Mouse (Mus musculus) intestine, embryonic 15.5 days (tissue): ENCODE measurements at regions not wholly inside any gene's neighbourhood (a gene's known extent, or its start where the extent isn't known, plus 50 kb on each side); places are given as distances from the start of the nearest gene placed in this dataset.

Experiments
- ATAC-seq: fragments of 200-750 bp; cut with Nextera tagmentation; 2 replicates; pipeline ENCODE4 v1.8.0; 2017; ENCODE audit warnings: moderate TSS enrichment, moderate library complexity
- H3K27ac ChIP-seq: fragments of 300-500 bp; sonication (generic); 2 replicates; pipeline ENCODE4 v1.5.1; 2015; ENCODE audit warnings: mild to moderate bottlenecking, inconsistent platforms
- H3K27me3 ChIP-seq: fragments of 300-500 bp; sonication (generic); replicated peaks from 2 replicates; pipeline ENCODE4 v1.6.1; 2015; ENCODE audit warnings: inconsistent platforms
- H3K36me3 ChIP-seq: fragments of 300-500 bp; sonication (generic); 2 replicates; pipeline ENCODE4 v1.6.1; 2015; ENCODE audit warnings: inconsistent platforms
- H3K4me1 ChIP-seq: fragments of 300-500 bp; sonication (generic); replicated peaks from 2 replicates; pipeline ENCODE4 v1.6.1; 2015; ENCODE audit warnings: inconsistent platforms
- H3K4me2 ChIP-seq: fragments of 300-500 bp; sonication (generic); replicated peaks from 2 replicates; pipeline ENCODE4 v1.6.1; 2015; ENCODE audit warnings: mild to moderate bottlenecking, inconsistent platforms
- H3K4me3 ChIP-seq: fragments of 300-500 bp; sonication (generic); replicated peaks from 2 replicates; pipeline ENCODE4 v1.5.1; 2015; ENCODE audit warnings: inconsistent platforms
- H3K9ac ChIP-seq: fragments of 300-500 bp; sonication (generic); 2 replicates; pipeline ENCODE4 v1.6.1; 2015; ENCODE audit warnings: inconsistent platforms
- H3K9me3 ChIP-seq: fragments of 300-500 bp; sonication (generic); 2 replicates; pipeline ENCODE4 v1.6.1; 2016; ENCODE audit warnings: inconsistent platforms
- WGBS: fragments of 180-500 bp; shearing (Covaris S2); methylation state at CpG from one replicate; pipeline ENCODE4 v1.1.7; 2015; 5-methylcytosine and 5-hydroxymethylcytosine counted together

- WGBS, result 71% methylated on average over 6 of the region's 6 CpGs
- no peak for ATAC-seq
- Histone ChIP-seq H3K4me3 (no peak overlapping the region), H3K27me3 (no peaks in the 10 kb centered on the region), H3K27ac (no peak overlapping the region), H3K4me2 (no peak overlapping the region), H3K36me3 (no peaks in the 10 kb centered on the region), H3K4me1 (no peaks in the 10 kb centered on the region), H3K9me3 (no peaks in the 10 kb centered on the region), H3K9ac (no peak overlapping the region)
These were observed 92.0 kb downstream of the Cdc5l start for GRCm38 (mm10) chr17:45341573-45341972.

GRCm38 (mm10) chr17:45340851-45341250, 92.7 kb downstream of the Cdc5l start:
- Histone ChIP-seq H3K27ac (no peak overlapping the region), H3K9ac (no peak overlapping the region), H3K4me2 (no peak overlapping the region), H3K9me3 (no peaks in the 10 kb centered on the region), H3K27me3 (no peaks in the 10 kb centered on the region), H3K36me3 (no peaks in the 10 kb centered on the region), H3K4me1 (no peaks in the 10 kb centered on the region), H3K4me3 (no peak overlapping the region)
- ATAC-seq, result peak; percentile 93
- 61% methylated on average over 4 of the region's 4 CpGs for WGBS

- Histone ChIP-seq H3K9ac (no peak overlapping the region), H3K36me3 (no peaks in the 10 kb centered on the region), H3K4me1 (no peaks in the 10 kb centered on the region), H3K27ac (no peak overlapping the region), H3K27me3 (no peaks in the 10 kb centered on the region), H3K9me3 (no peaks in the 10 kb centered on the region), H3K4me3 (no peak overlapping the region), H3K4me2 (no peak overlapping the region)
- 76% methylated on average over 11 of the region's 11 CpGs for WGBS
- no peak for ATAC-seq
These were observed 94.3 kb downstream of the Cdc5l start for GRCm38 (mm10) chr17:45339226-45339625.

- H3K4me3 ChIP-seq, result no peak overlapping the region
- ATAC-seq, result no peak
- 81% methylated on average over 4 of the region's 4 CpGs for WGBS
- H3K36me3 ChIP-seq, result no peaks in the 10 kb centered on the region
- no peak overlapping the region for H3K4me2 ChIP-seq
- no peak overlapping the region for H3K9ac ChIP-seq
- H3K4me1 ChIP-seq, result no peaks in the 10 kb centered on the region
- no peaks in the 10 kb centered on the region for H3K9me3 ChIP-seq
- no peaks in the 10 kb centered on the region for H3K27me3 ChIP-seq
- H3K27ac ChIP-seq, result no peak overlapping the region
These were observed 95.5 kb downstream of the Cdc5l start for GRCm38 (mm10) chr17:45338086-45338485.

GRCm38 (mm10) chr17:45335586-45336151, 97.9 kb downstream of the Cdc5l start:
- Histone ChIP-seq H3K9ac (no peak overlapping the region), H3K4me1 (no peaks in the 10 kb centered on the region), H3K36me3 (no peaks in the 10 kb centered on the region), H3K27ac (no peak overlapping the region), H3K9me3 (no peaks in the 10 kb centered on the region), H3K4me2 (no peak overlapping the region), H3K4me3 (no peak overlapping the region), H3K27me3 (no peaks in the 10 kb centered on the region)
- ATAC-seq, result no peak
- WGBS, result 84% methylated on average over 9 of the region's 9 CpGs

GRCm38 (mm10) chr17:45334732-45335381, 98.7 kb downstream of the Cdc5l start:
- no peaks in the 10 kb centered on the region for H3K4me1 ChIP-seq
- 64% methylated on average over 13 of the region's 13 CpGs for WGBS
- ATAC-seq, result no peak

GRCm38 (mm10) chr17:45332321-45332720, 101.2 kb downstream of the Cdc5l start:
- no peaks in the 10 kb centered on the region for H3K4me1 ChIP-seq
- 65% methylated on average over 12 of the region's 12 CpGs for WGBS
- no peak overlapping the region for H3K27ac ChIP-seq
- no peaks in the 10 kb centered on the region for H3K36me3 ChIP-seq
- no peak overlapping the region for H3K4me2 ChIP-seq
- no peaks in the 10 kb centered on the region for H3K9me3 ChIP-seq
- H3K9ac ChIP-seq, result no peak overlapping the region
- no peak overlapping the region for H3K4me3 ChIP-seq
- ATAC-seq, result no peak
- no peaks in the 10 kb centered on the region for H3K27me3 ChIP-seq

More at GRCm38 (mm10) chr17:45334732-45335381, 98.7 kb downstream of the Cdc5l start:
- Histone ChIP-seq H3K9ac (no peak overlapping the region), H3K36me3 (no peaks in the 10 kb centered on the region), H3K9me3 (no peaks in the 10 kb centered on the region), H3K27ac (no peak overlapping the region), H3K4me2 (no peak overlapping the region), H3K4me3 (no peak overlapping the region), H3K27me3 (no peaks in the 10 kb centered on the region)

- no peaks in the 10 kb centered on the region for H3K4me1 ChIP-seq
- no peak overlapping the region for H3K4me3 ChIP-seq
- H3K27ac ChIP-seq, result no peak overlapping the region
- H3K9me3 ChIP-seq, result no peaks in the 10 kb centered on the region
- 0 out of 2 replicates have a peak, but pooled peaks cover 4% of the 10 kb centered on the region for H3K27me3 ChIP-seq
- 68% methylated on average over 9 of the region's 9 CpGs for WGBS
- H3K9ac ChIP-seq, result no peak overlapping the region
- H3K36me3 ChIP-seq, result no peaks in the 10 kb centered on the region
- no peak for ATAC-seq
- H3K4me2 ChIP-seq, result no peak overlapping the region
These were observed 104.3 kb downstream of the Cdc5l start for GRCm38 (mm10) chr17:45329241-45329640.

- 72% methylated on average over 10 of the region's 10 CpGs for WGBS
- H3K4me3 ChIP-seq, result no peak overlapping the region
- no peaks in the 10 kb centered on the region for H3K36me3 ChIP-seq
- H3K27me3 ChIP-seq, result 0 out of 2 replicates have a peak, but pooled peaks cover 12% of the 10 kb centered on the region
- no peak overlapping the region for H3K27ac ChIP-seq
- no peaks in the 10 kb centered on the region for H3K4me1 ChIP-seq
- no peak for ATAC-seq
- no peaks in the 10 kb centered on the region for H3K9me3 ChIP-seq
- no peak overlapping the region for H3K4me2 ChIP-seq
- H3K9ac ChIP-seq, result no peak overlapping the region
These were observed 106.8 kb downstream of the Cdc5l start for GRCm38 (mm10) chr17:45326726-45327125.

GRCm38 (mm10) chr17:45326173-45326572, 107.4 kb downstream of the Cdc5l start:
- H3K36me3 ChIP-seq, result no peaks in the 10 kb centered on the region
- H3K4me1 ChIP-seq, result no peaks in the 10 kb centered on the region
- WGBS, result 75% methylated on average over 7 of the region's 7 CpGs
- no peak overlapping the region for H3K4me3 ChIP-seq
- no peak overlapping the region for H3K27ac ChIP-seq
- H3K27me3 ChIP-seq, result peaks cover 16% of the 10 kb centered on the region; the same call in 1 of the 2 replicates
- no peak overlapping the region for H3K4me2 ChIP-seq
- ATAC-seq, result no peak
- H3K9me3 ChIP-seq, result no peaks in the 10 kb centered on the region
- no peak overlapping the region for H3K9ac ChIP-seq

- 76% methylated on average over 8 of the region's 8 CpGs for WGBS
- no peaks in the 10 kb centered on the region for H3K9me3 ChIP-seq
- no peak overlapping the region for H3K9ac ChIP-seq
- no peaks in the 10 kb centered on the region for H3K36me3 ChIP-seq
- H3K27ac ChIP-seq, result no peak overlapping the region
- H3K4me3 ChIP-seq, result no peak overlapping the region
- ATAC-seq, result no peak
- H3K4me1 ChIP-seq, result peaks cover 8% of the 10 kb centered on the region; the same call in 1 of the 2 replicates
- H3K4me2 ChIP-seq, result no peak overlapping the region
- peaks cover 16% of the 10 kb centered on the region; the same call in 1 of the 2 replicates for H3K27me3 ChIP-seq
These were observed 110.7 kb downstream of the Cdc5l start for GRCm38 (mm10) chr17:45322842-45323241.

- Histone ChIP-seq H3K4me1 (peaks cover 13% of the 10 kb centered on the region; the same call in 1 of the 2 replicates), H3K9me3 (no peaks in the 10 kb centered on the region), H3K4me3 (no peak overlapping the region), H3K27ac (no peak overlapping the region), H3K36me3 (no peaks in the 10 kb centered on the region), H3K4me2 (no peak overlapping the region), H3K9ac (no peak overlapping the region), H3K27me3 (peaks cover 20% of the 10 kb centered on the region; the same call in 1 of the 2 replicates)
- 55% methylated on average over 7 of the region's 7 CpGs for WGBS
- ATAC-seq, result no peak
These were observed 113.5 kb downstream of the Cdc5l start for GRCm38 (mm10) chr17:45320074-45320473.
